Mouse (Mus musculus): ENCODE data around the gene Ktn1. TPM values are rescaled to one million over a fixed set of nuclear protein-coding genes. Genes with fewer than 3 reads are reported as not detected.

Gene Ktn1
- total RNA-seq, 2 experiments from 2014 or later: 198 to 209 TPM

DNA sequence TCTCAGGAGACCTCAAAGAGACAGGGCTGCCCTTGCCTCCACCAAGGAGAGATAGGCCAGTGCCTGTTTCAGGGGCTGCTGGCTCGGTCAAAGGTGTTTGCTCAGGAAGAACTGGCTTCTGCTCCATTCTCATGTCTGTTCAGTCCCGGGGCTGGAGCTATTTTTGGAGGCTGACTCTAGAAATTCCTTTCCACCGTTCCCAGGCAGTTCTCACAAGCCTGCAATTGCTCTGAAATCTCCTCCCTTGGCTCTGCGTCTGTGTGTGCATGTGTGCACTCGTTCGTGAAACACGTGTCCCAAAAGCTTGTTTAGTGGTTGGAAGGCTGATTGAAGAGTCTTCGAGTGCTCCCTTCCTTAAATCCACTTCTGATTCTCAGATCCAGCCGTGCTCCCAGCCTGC lies 99.3 kb downstream of the Ktn1 start:
- intact Hi-C loops (cut with DNase I): no loop called here
- TF ChIP-seq CTCF (IDR thresholded peaks at IDR 0.05): no peak

DNA sequence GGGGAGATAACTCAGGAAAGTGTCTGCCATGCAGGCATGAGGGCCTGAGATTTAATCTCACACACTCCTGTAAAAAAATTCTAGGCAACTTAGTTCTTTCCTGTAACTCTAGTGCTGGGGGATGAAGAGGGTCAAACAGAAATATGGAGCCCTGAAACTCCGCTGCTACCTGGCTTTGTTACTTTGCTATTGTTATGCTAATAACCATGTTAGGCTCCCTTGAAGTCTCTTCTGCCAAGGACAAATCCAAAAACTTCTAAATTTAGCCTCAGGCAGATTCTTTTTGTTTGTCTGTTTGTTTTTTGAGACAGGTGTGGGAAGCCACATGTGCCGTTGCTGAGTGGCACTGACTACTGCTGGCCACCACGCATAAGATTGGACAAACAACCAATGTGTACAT lies 100.5 kb downstream of the Ktn1 start:
- intact Hi-C loops (cut with DNase I): no loop called here
- no peak for TF ChIP-seq CTCF (IDR thresholded peaks at IDR 0.05)
- H3K4me3 ChIP-seq: no peak overlapping the region
- peak overlapping the region; percentile 84; the same call in 1 of the 2 replicates for H3K27ac ChIP-seq
- DNase-seq: no peak

More for the DNA sequence above, 99.3 kb downstream of the Ktn1 start:
- DNase-seq: peak; percentile 56
- Histone ChIP-seq H3K27ac (peak overlapping the region; percentile 84), H3K4me3 (peak overlapping the region; percentile 21)

GRCm38 (mm10) chr14:47751422-47752205 lies 103.4 kb downstream of the Ktn1 start:
- peak; percentile 70 for DNase-seq
- TF ChIP-seq CTCF (IDR thresholded peaks at IDR 0.05): peak; percentile 71
- H3K27ac ChIP-seq: peak overlapping the region; percentile 61
- intact Hi-C loops (cut with DNase I): loop anchor here (2.0 to 10.0 kb wide), 2 partner anchors 163 to 615 kb away; no protein-coding TSS in a partner anchor
- no peak overlapping the region for H3K4me3 ChIP-seq

- TF ChIP-seq CTCF (IDR thresholded peaks at IDR 0.05): no peak
- no peak overlapping the region for H3K27ac ChIP-seq
- DNase-seq: peak; percentile 41
- intact Hi-C loops (cut with DNase I): loop anchor here (2.0 to 10.0 kb wide), 2 partner anchors 161 to 613 kb away; no protein-coding TSS in a partner anchor
- no peak overlapping the region for H3K4me3 ChIP-seq
Measured at GRCm38 (mm10) chr14:47753561-47753960, 105.3 kb downstream of the Ktn1 start.

- Histone ChIP-seq H3K27ac (0 out of 2 replicates have a peak overlapping the region, but pooled peaks have one; percentile 2), H3K4me3 (no peak overlapping the region)
- intact Hi-C loops (cut with DNase I): loop anchor here (10.0 kb wide), 1 partner anchor 160 kb away; no protein-coding TSS in a partner anchor
- TF ChIP-seq CTCF (IDR thresholded peaks at IDR 0.05): no peak
- DNase-seq: no peak
Measured at GRCm38 (mm10) chr14:47754253-47754897, 106.1 kb downstream of the Ktn1 start.

DNA sequence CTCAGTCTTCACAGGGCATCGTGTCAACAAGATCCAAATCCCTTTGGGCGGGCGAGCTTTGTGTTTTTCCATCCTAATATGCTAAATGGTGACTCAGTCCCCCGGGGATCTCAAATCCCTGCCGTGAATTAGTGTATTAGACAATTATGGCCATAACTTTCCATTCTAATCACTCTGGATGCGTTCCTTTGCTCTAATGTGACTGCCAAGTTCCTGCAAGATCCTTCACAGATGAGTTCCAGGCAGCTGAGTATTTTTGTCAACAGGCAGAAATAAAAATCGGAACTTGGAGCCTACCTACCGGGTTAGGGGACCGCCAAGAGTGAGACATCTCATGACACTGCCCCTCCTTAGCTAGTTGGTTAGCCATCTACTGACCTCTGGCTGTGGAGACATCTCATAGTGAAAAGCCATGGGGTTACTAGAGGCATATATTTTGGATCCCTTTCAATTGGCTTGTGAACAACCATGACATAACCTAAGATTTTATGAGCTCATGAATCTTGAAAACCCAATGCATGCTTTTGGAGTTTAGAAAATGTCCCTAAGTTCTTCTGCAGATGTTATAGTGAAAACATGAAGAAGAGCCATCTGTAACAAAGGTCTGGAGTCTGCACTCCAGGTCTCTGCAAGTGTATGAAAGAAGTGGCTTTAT lies 108.3 kb downstream of the Ktn1 start:
- peak; percentile 74 for DNase-seq
- no peak for TF ChIP-seq CTCF (IDR thresholded peaks at IDR 0.05)
- intact Hi-C loops (cut with DNase I): loop anchor here (10.0 kb wide), 1 partner anchor 158 kb away; no protein-coding TSS in a partner anchor
- Histone ChIP-seq H3K27ac (peak overlapping the region; percentile 64), H3K4me3 (no peak overlapping the region)

DNA sequence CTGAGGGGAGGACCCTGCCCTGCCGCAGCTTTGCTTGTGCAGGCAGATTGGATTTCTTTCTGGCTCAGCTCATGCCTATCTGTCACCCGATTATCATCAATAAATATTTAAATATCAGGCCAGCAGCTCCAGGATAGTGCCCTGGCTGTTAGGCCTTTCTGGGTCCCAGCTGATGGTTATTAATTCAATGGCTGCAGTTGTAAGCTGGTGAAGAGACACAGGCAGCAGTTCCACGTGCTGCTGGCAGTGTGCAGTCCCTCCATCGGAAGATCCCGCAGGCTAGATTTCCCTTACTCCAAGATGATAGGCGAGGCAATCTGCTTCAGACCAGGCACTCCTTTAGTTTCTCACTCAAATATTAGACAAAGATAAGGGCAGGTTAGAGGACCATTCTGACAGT lies 116.9 kb downstream of the Ktn1 start:
- Histone ChIP-seq H3K4me3 (no peak overlapping the region), H3K27ac (no peak overlapping the region)
- intact Hi-C loops (cut with DNase I): no loop called here
- TF ChIP-seq CTCF (IDR thresholded peaks at IDR 0.05): no peak
- DNase-seq: no peak

- intact Hi-C loops (cut with DNase I): no loop called here
- Histone ChIP-seq H3K4me3 (no peak overlapping the region), H3K27ac (no peak overlapping the region)
- DNase-seq: no peak
- no peak for TF ChIP-seq CTCF (IDR thresholded peaks at IDR 0.05)
Measured at GRCm38 (mm10) chr14:47765796-47766195, 117.5 kb downstream of the Ktn1 start.

GRCm38 (mm10) chr14:47766373-47766772 lies 118.1 kb downstream of the Ktn1 start:
- intact Hi-C loops (cut with DNase I): no loop called here
- no peak overlapping the region for H3K4me3 ChIP-seq
- no peak for TF ChIP-seq CTCF (IDR thresholded peaks at IDR 0.05)
- H3K27ac ChIP-seq: no peak overlapping the region
- DNase-seq: no peak

- intact Hi-C loops (cut with DNase I): no loop called here
- H3K4me3 ChIP-seq: no peak overlapping the region
- no peak for DNase-seq
- no peak overlapping the region for H3K27ac ChIP-seq
- TF ChIP-seq CTCF (IDR thresholded peaks at IDR 0.05): no peak
Measured at GRCm38 (mm10) chr14:47771496-47771895, 123.2 kb downstream of the Ktn1 start.

GRCm38 (mm10) chr14:47775543-47775942 lies 127.3 kb downstream of the Ktn1 start:
- TF ChIP-seq CTCF (IDR thresholded peaks at IDR 0.05): no peak

DNA sequence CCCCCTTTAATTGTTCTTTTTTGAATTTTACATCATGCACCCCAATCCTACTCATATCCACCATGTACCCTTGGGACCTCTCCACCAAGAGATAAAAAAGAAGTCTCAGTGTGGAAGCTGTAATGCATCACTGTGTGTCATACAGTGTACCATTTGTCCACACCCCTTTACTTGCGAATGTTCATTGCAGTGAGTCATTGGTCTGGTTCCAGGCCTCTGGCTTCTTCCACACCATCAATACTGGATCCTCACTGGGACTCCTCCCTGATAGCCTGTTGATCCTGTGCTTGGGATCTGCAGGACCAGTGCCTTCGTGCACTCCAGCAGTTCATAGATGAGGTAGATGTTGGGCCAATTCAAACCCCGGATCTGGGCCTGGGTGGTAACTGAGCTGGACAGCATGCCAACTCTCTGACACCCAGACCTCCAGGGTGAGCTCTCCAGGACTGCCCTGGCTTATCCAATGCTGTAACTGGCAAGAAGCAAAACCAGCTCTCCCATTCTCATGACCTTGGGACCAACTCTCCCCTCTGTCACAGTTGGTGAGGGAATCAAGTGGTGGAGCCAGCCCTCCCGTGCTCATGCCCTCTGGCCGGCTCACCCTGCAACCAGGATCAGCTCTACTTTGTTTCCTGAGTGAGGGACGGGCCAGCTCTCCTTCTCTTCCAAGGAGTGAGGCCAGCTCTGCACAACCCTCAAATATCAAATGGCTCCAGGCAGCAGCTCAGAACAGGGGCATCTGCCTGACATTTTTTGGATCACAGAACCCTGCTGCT lies 128.2 kb downstream of the Ktn1 start:
- H3K27ac ChIP-seq: no peak overlapping the region
- intact Hi-C loops (cut with DNase I): no loop called here
- no peak for DNase-seq
- H3K4me3 ChIP-seq: no peak overlapping the region
- no peak for TF ChIP-seq CTCF (IDR thresholded peaks at IDR 0.05)

More at GRCm38 (mm10) chr14:47775543-47775942, 127.3 kb downstream of the Ktn1 start:
- intact Hi-C loops (cut with DNase I): no loop called here
- Histone ChIP-seq H3K4me3 (no peak overlapping the region), H3K27ac (no peak overlapping the region)
- DNase-seq: no peak

All from gastrocnemius, adult 2 months (tissue).